Mouse (Mus musculus): ENCODE results near the gene Adap1. TPM values are rescaled to one million over a fixed set of nuclear protein-coding genes. Genes with fewer than 3 reads are reported as not detected.
"Not testable (repeated sequence)": the region's sequence is repeated elsewhere in the genome, so short reads cannot be mapped to it uniquely, and the experiment has no call there.

Gene Adap1
- polyA plus RNA-seq, 1 experiment from 2014 or later: 4.1 TPM

DNA sequence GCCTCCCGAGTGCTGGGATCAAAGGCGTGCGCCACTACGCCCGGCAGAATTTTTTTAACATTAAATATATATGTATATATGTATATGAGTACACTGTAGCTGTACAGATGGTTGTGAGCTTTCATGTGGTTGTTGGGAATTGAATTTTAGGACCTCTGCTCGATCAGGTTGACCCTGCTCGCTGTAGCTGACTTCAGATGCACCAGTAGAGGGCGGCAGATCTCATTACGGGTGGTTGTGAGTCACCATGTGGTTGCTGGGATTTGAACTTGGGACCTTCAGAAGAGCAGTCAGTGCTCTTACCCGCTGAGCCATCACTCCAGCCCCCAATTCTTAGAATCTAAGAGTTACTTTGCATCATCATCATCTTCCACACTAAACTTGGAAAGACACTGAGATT lies 9.0 kb upstream of the Adap1 start:
- not testable (repeated sequence) for H3K4me2 ChIP-seq (replicated peaks; ENCODE audit: low read depth, low read length); H3K4me1 ChIP-seq (ENCODE audit: insufficient read depth, low read depth, low read length); H3K27ac ChIP-seq (ENCODE audit: low read length); H3K9me3 ChIP-seq (ENCODE audit: low read length); H3K27me3 ChIP-seq (replicated peaks; ENCODE audit: insufficient read depth, low read length); H3K9ac ChIP-seq (replicated peaks; ENCODE audit: low read depth); DNase-seq (ENCODE audit: low spot score); H3K4me3 ChIP-seq (ENCODE audit: low read depth, low read length); H3K36me3 ChIP-seq (ENCODE audit: insufficient read depth, low read length); ATAC-seq
- 83% methylated on average over 10 of the region's 10 CpGs for WGBS
- 0 out of 2 replicates have a peak, but pooled peaks have one; percentile 25 for TF ChIP-seq CTCF (IDR thresholded peaks at IDR 0.05)

DNA sequence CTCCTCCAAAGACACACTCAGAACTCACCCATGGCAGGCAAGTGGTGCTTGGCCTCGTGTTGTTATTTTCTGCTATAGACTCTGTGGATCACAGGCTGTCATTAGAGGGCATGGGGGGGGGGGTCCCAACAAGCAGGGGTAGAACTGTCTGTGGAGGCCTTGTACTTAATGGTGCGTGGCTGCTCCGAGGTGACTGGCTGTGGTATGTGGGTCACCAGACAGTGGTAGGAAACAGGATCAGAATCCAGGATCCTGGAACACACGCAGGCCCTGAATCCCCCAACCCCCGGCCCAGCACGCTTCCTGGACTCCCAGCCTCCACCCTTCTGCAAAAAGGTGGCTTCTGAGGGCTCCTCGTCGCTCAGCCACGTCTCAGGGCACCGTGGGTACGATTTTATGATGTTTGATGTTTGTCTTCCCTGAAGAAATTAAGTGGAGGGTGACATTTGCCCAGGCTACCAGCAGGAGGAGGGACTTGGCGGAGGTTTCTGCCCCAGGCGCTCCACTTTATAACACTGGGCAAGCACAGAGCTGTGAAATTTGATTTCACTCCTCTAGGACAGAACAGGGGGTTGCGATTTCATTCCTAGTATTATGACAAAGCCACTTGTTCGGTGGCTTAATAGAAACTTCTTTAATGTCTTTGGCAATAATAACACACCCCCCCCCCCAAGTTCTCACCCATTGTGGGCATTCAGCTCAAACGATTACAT lies 8.0 kb upstream of the Adap1 start:
- 77% methylated on average over 16 of the region's 16 CpGs for WGBS
- peak; percentile 3 for DNase-seq (ENCODE audit: low spot score)

DNA sequence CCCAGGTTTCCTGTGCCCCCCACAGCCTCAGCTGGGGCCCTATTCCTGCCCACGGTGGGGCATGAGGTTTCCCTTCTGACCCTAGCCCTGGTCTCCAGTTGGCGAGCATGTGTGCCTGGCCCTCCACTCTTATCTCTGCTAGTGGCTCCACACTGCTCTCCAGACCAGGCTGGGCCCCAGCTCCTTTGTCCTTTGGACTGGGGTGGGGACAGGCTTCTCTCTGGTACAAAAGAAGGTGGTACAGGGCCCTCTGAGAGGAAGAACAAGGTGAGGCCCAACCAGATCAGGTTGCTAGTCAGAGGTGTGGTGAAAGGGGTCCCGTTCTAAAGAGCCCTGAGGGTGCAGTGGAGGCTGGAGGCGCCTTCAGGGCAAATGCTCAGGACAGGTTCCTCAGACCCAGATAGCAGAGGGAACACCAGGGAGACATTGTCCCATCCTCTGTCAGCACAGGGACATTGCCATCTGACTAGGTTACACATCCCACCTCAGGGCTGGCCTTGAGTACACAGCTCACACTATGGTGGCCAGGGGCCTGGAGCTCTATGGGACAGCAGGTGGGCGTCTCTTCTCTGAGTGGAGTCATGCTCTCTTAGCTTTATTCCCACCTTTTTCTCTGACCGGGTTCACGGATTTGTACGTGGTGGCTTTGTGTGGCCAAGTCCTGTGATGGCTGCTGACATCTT lies 7.3 kb upstream of the Adap1 start:
- ATAC-seq (no peak), DNase-seq (ENCODE audit: low spot score) (no peak)
- 76% methylated on average over 8 of the region's 8 CpGs for WGBS
- no peak for TF ChIP-seq CTCF (IDR thresholded peaks at IDR 0.05)
- no peak for TF ChIP-seq EP300 (IDR thresholded peaks at IDR 0.05)
- H3K27ac ChIP-seq (ENCODE audit: low read length): no peak overlapping the region
- H3K4me2 ChIP-seq (replicated peaks; ENCODE audit: low read depth, low read length): no peak overlapping the region
- H3K27me3 ChIP-seq (replicated peaks; ENCODE audit: insufficient read depth, low read length): no peaks in the 10 kb centered on the region
- no peaks in the 10 kb centered on the region for H3K4me1 ChIP-seq (ENCODE audit: insufficient read depth, low read depth, low read length)
- no peak overlapping the region for H3K4me3 ChIP-seq (ENCODE audit: low read depth, low read length)
- no peak overlapping the region for H3K9ac ChIP-seq (replicated peaks; ENCODE audit: low read depth)
- no peaks in the 10 kb centered on the region for H3K9me3 ChIP-seq (ENCODE audit: low read length)
- H3K36me3 ChIP-seq (ENCODE audit: insufficient read depth, low read length): no peaks in the 10 kb centered on the region; the same call in 1 of the 2 replicates

More for the DNA sequence above, 8.0 kb upstream of the Adap1 start:
- Histone ChIP-seq H3K27ac (ENCODE audit: low read length) (no peak overlapping the region), H3K9me3 (ENCODE audit: low read length) (no peaks in the 10 kb centered on the region), H3K36me3 (ENCODE audit: insufficient read depth, low read length) (peaks cover 4% of the 10 kb centered on the region; the same call in 1 of the 2 replicates), H3K4me1 (ENCODE audit: insufficient read depth, low read depth, low read length) (no peaks in the 10 kb centered on the region), H3K4me3 (ENCODE audit: low read depth, low read length) (no peak overlapping the region), H3K9ac (replicated peaks; ENCODE audit: low read depth) (no peak overlapping the region), H3K27me3 (replicated peaks; ENCODE audit: insufficient read depth, low read length) (no peaks in the 10 kb centered on the region), H3K4me2 (replicated peaks; ENCODE audit: low read depth, low read length) (no peak overlapping the region)
- no peak for TF ChIP-seq CTCF (IDR thresholded peaks at IDR 0.05)
- TF ChIP-seq EP300 (IDR thresholded peaks at IDR 0.05): no peak
- ATAC-seq: no peak

DNA sequence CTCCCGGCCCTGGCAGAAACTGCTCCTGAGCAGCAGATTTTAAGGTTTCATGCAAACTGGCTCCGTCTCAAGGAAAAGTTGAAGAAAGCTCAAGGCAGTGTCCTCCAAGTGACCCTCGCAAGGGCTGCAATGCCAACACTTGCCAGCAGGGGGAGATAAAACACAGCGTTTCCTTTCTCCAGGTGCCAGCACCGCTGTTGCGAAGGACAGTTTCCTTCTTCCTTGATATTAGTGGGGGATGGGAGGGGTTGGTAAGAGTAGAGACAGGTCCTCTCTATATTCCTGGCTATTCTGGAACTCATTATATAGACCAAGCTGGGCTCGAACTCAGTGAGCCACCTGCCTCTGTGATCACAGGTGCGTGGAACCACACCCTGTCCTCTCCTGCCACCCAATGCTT lies 6.3 kb upstream of the Adap1 start:
- H3K4me1 ChIP-seq (ENCODE audit: insufficient read depth, low read depth, low read length): no peaks in the 10 kb centered on the region
- H3K9ac ChIP-seq (replicated peaks; ENCODE audit: low read depth): no peak overlapping the region
- peak; percentile 78 for DNase-seq (ENCODE audit: low spot score)
- no peak overlapping the region for H3K27ac ChIP-seq (ENCODE audit: low read length)
- peak; percentile 51 for ATAC-seq
- H3K4me3 ChIP-seq (ENCODE audit: low read depth, low read length): no peak overlapping the region
- TF ChIP-seq CTCF (IDR thresholded peaks at IDR 0.05) (peak; percentile 99), EP300 (IDR thresholded peaks at IDR 0.05) (no peak)
- no peak overlapping the region for H3K4me2 ChIP-seq (replicated peaks; ENCODE audit: low read depth, low read length)
- no peaks in the 10 kb centered on the region for H3K9me3 ChIP-seq (ENCODE audit: low read length)
- WGBS: 15% methylated on average over 8 of the region's 8 CpGs
- no peaks in the 10 kb centered on the region for H3K27me3 ChIP-seq (replicated peaks; ENCODE audit: insufficient read depth, low read length)
- no peaks in the 10 kb centered on the region; the same call in 1 of the 2 replicates for H3K36me3 ChIP-seq (ENCODE audit: insufficient read depth, low read length)

DNA sequence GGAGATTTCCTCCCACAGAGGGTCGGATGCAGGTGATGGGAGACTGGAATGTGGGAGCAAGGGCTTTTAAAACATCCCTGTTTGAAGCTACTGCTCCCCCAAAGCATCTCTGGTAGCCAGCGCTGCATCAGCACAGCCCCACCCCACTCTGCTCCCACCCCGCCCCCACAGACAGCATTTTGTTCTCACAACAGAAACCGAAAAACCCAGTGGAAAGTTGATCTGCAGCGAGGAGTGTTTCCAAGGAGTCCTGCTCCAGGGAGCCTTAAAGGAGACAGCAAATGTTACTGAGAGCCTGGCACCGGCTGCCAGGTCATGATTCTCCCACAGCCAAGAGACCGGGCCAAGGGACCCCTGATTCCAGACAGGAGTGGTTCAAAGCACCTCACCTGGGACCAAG lies 5.3 kb upstream of the Adap1 start:
- WGBS: 65% methylated on average over 7 of the region's 7 CpGs
- Histone ChIP-seq H3K27me3 (replicated peaks; ENCODE audit: insufficient read depth, low read length) (peaks cover 3% of the 10 kb centered on the region; the same call in 1 of the 2 replicates), H3K4me2 (replicated peaks; ENCODE audit: low read depth, low read length) (no peak overlapping the region), H3K9ac (replicated peaks; ENCODE audit: low read depth) (no peak overlapping the region), H3K27ac (ENCODE audit: low read length) (no peak overlapping the region), H3K4me3 (ENCODE audit: low read depth, low read length) (no peak overlapping the region), H3K4me1 (ENCODE audit: insufficient read depth, low read depth, low read length) (0 out of 2 replicates have a peak, but pooled peaks cover under 1% of the 10 kb centered on the region), H3K36me3 (ENCODE audit: insufficient read depth, low read length) (no peaks in the 10 kb centered on the region; the same call in 1 of the 2 replicates), H3K9me3 (ENCODE audit: low read length) (no peaks in the 10 kb centered on the region)
- no peak for TF ChIP-seq EP300 (IDR thresholded peaks at IDR 0.05)
- no peak for TF ChIP-seq CTCF (IDR thresholded peaks at IDR 0.05)
- ATAC-seq (no peak), DNase-seq (ENCODE audit: low spot score) (no peak)

DNA sequence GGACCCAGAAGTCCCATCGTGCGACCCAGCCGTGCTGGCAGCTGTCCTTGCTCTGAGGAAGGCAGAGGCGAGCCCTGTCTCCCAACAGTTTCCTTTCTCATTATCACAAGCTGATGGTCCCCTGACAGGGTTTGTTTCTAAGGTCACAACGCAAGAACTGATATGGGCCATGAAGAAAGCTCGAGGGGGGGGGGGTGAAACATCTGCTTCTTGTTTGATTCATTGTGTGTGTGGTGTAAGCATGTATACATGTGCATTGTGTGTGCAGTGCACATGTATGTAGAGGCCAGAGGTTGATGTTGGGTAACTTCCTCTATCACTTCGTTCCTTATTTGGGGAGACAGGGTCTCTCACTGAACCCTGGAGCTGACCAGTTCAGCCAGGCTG lies 2.2 kb upstream of the Adap1 start:
- 45% methylated on average over 7 of the region's 7 CpGs for WGBS
- TF ChIP-seq CTCF (IDR thresholded peaks at IDR 0.05) (no peak), EP300 (IDR thresholded peaks at IDR 0.05) (no peak)

More for the DNA sequence above, 2.2 kb upstream of the Adap1 start:
- no peak overlapping the region for H3K4me2 ChIP-seq (replicated peaks; ENCODE audit: low read depth, low read length)
- no peak for ATAC-seq
- H3K4me1 ChIP-seq (ENCODE audit: insufficient read depth, low read depth, low read length): peaks cover 9% of the 10 kb centered on the region; the same call in 1 of the 2 replicates
- peaks cover 10% of the 10 kb centered on the region; the same call in 1 of the 2 replicates for H3K27me3 ChIP-seq (replicated peaks; ENCODE audit: insufficient read depth, low read length)
- H3K4me3 ChIP-seq (ENCODE audit: low read depth, low read length): no peak overlapping the region
- no peaks in the 10 kb centered on the region for H3K36me3 ChIP-seq (ENCODE audit: insufficient read depth, low read length)
- no peak overlapping the region for H3K27ac ChIP-seq (ENCODE audit: low read length)
- no peak for DNase-seq (ENCODE audit: low spot score)
- no peaks in the 10 kb centered on the region for H3K9me3 ChIP-seq (ENCODE audit: low read length)
- H3K9ac ChIP-seq (replicated peaks; ENCODE audit: low read depth): no peak overlapping the region
